Mouse (Mus musculus) liver, adult 10 weeks (tissue): ENCODE results near the gene Emg1. TPM values are rescaled to one million over a fixed set of nuclear protein-coding genes. Genes with fewer than 3 reads are reported as not detected.

Experiments used
- polyA plus RNA-seq: library from polyadenylated mRNA; stranded (reverse); fragments of 350-450 nt; fragmentation: Illumina TruSeq; extraction: RNeasy Lipid Tissue Mini Kit (QIAGEN cat#74804); gene quantifications from one replicate; pipeline ENCODE4 v1.2.3, GENCODE M21; 2014; ENCODE audit warnings: low read depth, low replicate concordance

Gene Emg1
- 22.3 TPM for polyA plus RNA-seq

GRCm38 (mm10) chr6:124711824-124712782, at the start of gene Emg1, which contains the start of gene Phb2:
Gene Emg1 (minus strand): TSS chr6:124712178.
Gene Phb2 (plus strand): TSS chr6:124712336.

GRCm38 (mm10) chr6:124755831-124756595, 44.0 kb upstream of the Emg1 start, which contains the start of the genes Gm45234 and Atn1:
Gene Gm45234 (minus strand): TSS chr6:124756021.
Gene Atn1 (minus strand): TSS chr6:124756524.

GRCm38 (mm10) chr6:124740888-124741761, 29.1 kb upstream of the Emg1 start, which contains the start of gene Grcc10:
Gene Grcc10 (minus strand): TSS chr6:124741374.

GRCm38 (mm10) chr6:124738511-124739023, 26.6 kb upstream of the Emg1 start, which contains the start of gene Ptpn6:
Gene Ptpn6 (minus strand): TSS chr6:124738714.

GRCm38 (mm10) chr6:124662477-124663423, 49.2 kb downstream of the Emg1 start, which contains the start of gene Lpcat3:
Gene Lpcat3 (plus strand): TSS chr6:124663027.

Other genes with a start within 250 kb of the Emg1 start
- 0.13 TPM for gene Clstn3, start 247.4 kb downstream of the Emg1 start, polyA plus RNA-seq
- 26.1 TPM for gene C1rl, start 219.1 kb downstream of the Emg1 start, polyA plus RNA-seq
- 93.0 TPM for gene C1ra, start 199.8 kb downstream of the Emg1 start, polyA plus RNA-seq
- 437 TPM for gene C1s1, start 169.8 kb downstream of the Emg1 start, polyA plus RNA-seq
- not detected for gene C1rb, start 141.9 kb downstream of the Emg1 start, polyA plus RNA-seq
- gene C1s2, start 76.1 kb downstream of the Emg1 start, polyA plus RNA-seq = not detected
- gene Lpcat3, start 49.2 kb downstream of the Emg1 start, polyA plus RNA-seq = 44.0 TPM
- 46.9 TPM for gene Phb2, start 158 bp upstream of the Emg1 start, polyA plus RNA-seq
- gene Ptpn6, start 26.5 kb upstream of the Emg1 start, polyA plus RNA-seq = 3.8 TPM
- gene Grcc10, start 29.2 kb upstream of the Emg1 start, polyA plus RNA-seq = 7.5 TPM
- not detected for gene Gm45234, start 43.8 kb upstream of the Emg1 start, polyA plus RNA-seq
- 0.56 TPM for gene Atn1, start 44.3 kb upstream of the Emg1 start, polyA plus RNA-seq
- gene Eno2, start 57.5 kb upstream of the Emg1 start, polyA plus RNA-seq = not detected
- not detected for gene Lrrc23, start 67.5 kb upstream of the Emg1 start, polyA plus RNA-seq
- gene Spsb2, start 96.5 kb upstream of the Emg1 start, polyA plus RNA-seq = not detected
- gene Tpi1, start 102.1 kb upstream of the Emg1 start, polyA plus RNA-seq = 50.1 TPM
- 12.3 TPM for gene Usp5, start 117.3 kb upstream of the Emg1 start, polyA plus RNA-seq
- gene Cdca3, start 117.4 kb upstream of the Emg1 start, polyA plus RNA-seq = 0.90 TPM
- not detected for gene Gnb3, start 128.1 kb upstream of the Emg1 start, polyA plus RNA-seq
- not detected for gene P3h3, start 145.6 kb upstream of the Emg1 start, polyA plus RNA-seq
- not detected for gene Gpr162, start 151.8 kb upstream of the Emg1 start, polyA plus RNA-seq
- 0.16 TPM for gene Cd4, start 176.0 kb upstream of the Emg1 start, polyA plus RNA-seq
- gene Lag3, start 199.5 kb upstream of the Emg1 start, polyA plus RNA-seq = not detected
- 344 TPM for gene Ptms, start 207.9 kb upstream of the Emg1 start, polyA plus RNA-seq
- 16.7 TPM for gene Mlf2, start 219.2 kb upstream of the Emg1 start, polyA plus RNA-seq